Mouse (Mus musculus): ENCODE data around the gene Ergic1.

DNA sequence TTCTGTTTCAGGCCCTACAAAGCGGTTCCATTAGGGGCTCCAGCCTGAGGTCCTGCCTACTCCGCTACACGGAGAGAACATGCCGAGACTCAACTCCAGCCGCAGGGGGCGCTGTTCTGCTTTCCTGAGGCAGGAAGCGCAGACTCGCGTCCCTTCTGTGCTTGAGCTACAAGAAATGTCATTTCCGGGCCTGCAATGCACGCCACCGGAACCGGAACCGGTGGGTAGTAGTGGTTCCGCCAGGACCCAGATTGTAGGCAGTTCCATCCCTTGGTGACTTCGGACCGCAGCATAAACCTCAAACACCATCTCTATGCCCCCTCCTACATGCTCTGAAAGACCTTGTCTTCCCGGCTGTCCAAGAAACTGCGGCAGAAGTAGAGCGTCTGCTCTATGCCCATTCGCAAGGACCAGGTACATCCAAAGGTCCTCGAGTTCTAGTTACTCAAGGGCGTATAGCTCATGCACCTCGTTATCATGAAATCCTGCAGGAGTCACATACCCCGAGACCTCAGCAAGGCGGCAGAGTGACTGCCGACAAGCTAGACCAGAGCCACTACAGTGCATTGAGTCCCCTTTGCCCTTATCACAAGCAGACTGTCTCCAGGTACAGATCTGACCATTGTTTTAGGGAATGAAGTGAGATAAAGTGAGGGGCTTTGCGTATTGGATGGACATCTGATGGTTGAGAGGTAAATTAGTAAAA is 101.8 kb downstream of the Ergic1 start, which contains the start of gene Atp6v0e:
- TF ChIP-seq CTCF (IDR thresholded peaks at IDR 0.05; ENCODE audit: low read depth, low read length) = peak; percentile 73
- TF ChIP-seq GATA1 (IDR thresholded peaks at IDR 0.05; ENCODE audit: borderline replicate concordance, low read length) = no peak
- no peak for TF ChIP-seq TAL1 (conservative IDR thresholded peaks at IDR 0.05; ENCODE audit: low read depth, low read length)
- TF ChIP-seq POLR2AphosphoS5 (IDR thresholded peaks at IDR 0.05; ENCODE audit: insufficient replicate concordance, low read depth, low read length) = no peak
- TF ChIP-seq GATA2 (IDR thresholded peaks at IDR 0.05; ENCODE audit: borderline replicate concordance, low read depth, low read length) = no peak
